Mouse (Mus musculus): ENCODE results near the gene Sft2d1. TPM values are rescaled to one million over a fixed set of nuclear protein-coding genes. Genes with fewer than 3 reads are reported as not detected.

Sft2d1 gene
- polyA plus RNA-seq, 1 experiment from 2014 or later: 131 TPM

GRCm38 (mm10) chr17:8357498-8357897 is 46.6 kb downstream of the Sft2d1 start:
- DNase-seq (ENCODE audit: low spot score): no peak

- no peak for DNase-seq (ENCODE audit: low spot score)
Measured at GRCm38 (mm10) chr17:8360876-8361275, 50.0 kb downstream of the Sft2d1 start.

GRCm38 (mm10) chr17:8361281-8362103 is 50.6 kb downstream of the Sft2d1 start:
- DNase-seq (ENCODE audit: low spot score): no peak

GRCm38 (mm10) chr17:8367514-8368480 is 56.9 kb downstream of the Sft2d1 start:
- DNase-seq (ENCODE audit: low spot score): no peak

- no peak for DNase-seq (ENCODE audit: low spot score)
Measured at GRCm38 (mm10) chr17:8368570-8368969, 57.7 kb downstream of the Sft2d1 start.

- no peak for DNase-seq (ENCODE audit: low spot score)
Measured at GRCm38 (mm10) chr17:8369171-8369570, 58.3 kb downstream of the Sft2d1 start.

- DNase-seq (ENCODE audit: low spot score): no peak
Measured at GRCm38 (mm10) chr17:8370634-8371229, 59.8 kb downstream of the Sft2d1 start.

- DNase-seq (ENCODE audit: low spot score): peak; percentile 81
Measured at GRCm38 (mm10) chr17:8371834-8372233, 60.9 kb downstream of the Sft2d1 start.

GRCm38 (mm10) chr17:8372286-8373046 is 61.6 kb downstream of the Sft2d1 start:
- DNase-seq (ENCODE audit: low spot score): peak; percentile 79

Other genes with a start within 250 kb of the Sft2d1 start
- 0.52 and 1.1 TPM in 2 replicates for gene Gm49673, start 163.3 kb upstream of the Sft2d1 start, polyA plus RNA-seq (2015; fragmentation: Nextera tagmentation; extraction: Ambion mirVana)
- gene Rnaset2a, start 163.0 kb upstream of the Sft2d1 start, polyA plus RNA-seq (2015; fragmentation: Nextera tagmentation; extraction: Ambion mirVana): 65.4 and 67.5 TPM in 2 replicates
- 43.1 and 47.5 TPM in 2 replicates for gene Fgfr1op, start 145.6 kb upstream of the Sft2d1 start, polyA plus RNA-seq (2015; fragmentation: Nextera tagmentation; extraction: Ambion mirVana)
- 1.7 and 2.0 TPM in 2 replicates for gene Ccr6, start 75.1 kb upstream of the Sft2d1 start, polyA plus RNA-seq (2015; fragmentation: Nextera tagmentation; extraction: Ambion mirVana)
- 280 and 284 TPM in 2 replicates for gene Mpc1, start 28.2 kb upstream of the Sft2d1 start, polyA plus RNA-seq (2015; fragmentation: Nextera tagmentation; extraction: Ambion mirVana)
- 0.07 and 0.18 TPM in 2 replicates for gene Prr18, start 26.4 kb downstream of the Sft2d1 start, polyA plus RNA-seq (2015; fragmentation: Nextera tagmentation; extraction: Ambion mirVana)
- 0.19 and 0.27 TPM in 2 replicates for gene T2, start 44.9 kb downstream of the Sft2d1 start, polyA plus RNA-seq (2015; fragmentation: Nextera tagmentation; extraction: Ambion mirVana)
- gene T, start 123.3 kb downstream of the Sft2d1 start, polyA plus RNA-seq (2015; fragmentation: Nextera tagmentation; extraction: Ambion mirVana): 0.09 and 0.14 TPM in 2 replicates
- gene Pde10a, start 214.3 kb downstream of the Sft2d1 start, polyA plus RNA-seq (2015; fragmentation: Nextera tagmentation; extraction: Ambion mirVana): 3.1 and 3.3 TPM in 2 replicates

Data from thymus, postnatal 0 days (tissue).